Mouse (Mus musculus) adipocyte (in vitro differentiated cells): ENCODE measurements at regions not wholly inside any gene's neighbourhood (a gene's known extent, or its start where the extent isn't known, plus 50 kb on each side); places are given as distances from the start of the nearest gene placed in this dataset.

Source experiments
- DNase-seq: peaks from one replicate; pipeline ENCODE4 v3.0.0-alpha.2; 2016; ENCODE audit warnings: low spot score

GRCm38 (mm10) chr16:78635257-78635656, 58.7 kb upstream of the D16Ertd472e start:
- DNase-seq, result peak; percentile 79

DNA sequence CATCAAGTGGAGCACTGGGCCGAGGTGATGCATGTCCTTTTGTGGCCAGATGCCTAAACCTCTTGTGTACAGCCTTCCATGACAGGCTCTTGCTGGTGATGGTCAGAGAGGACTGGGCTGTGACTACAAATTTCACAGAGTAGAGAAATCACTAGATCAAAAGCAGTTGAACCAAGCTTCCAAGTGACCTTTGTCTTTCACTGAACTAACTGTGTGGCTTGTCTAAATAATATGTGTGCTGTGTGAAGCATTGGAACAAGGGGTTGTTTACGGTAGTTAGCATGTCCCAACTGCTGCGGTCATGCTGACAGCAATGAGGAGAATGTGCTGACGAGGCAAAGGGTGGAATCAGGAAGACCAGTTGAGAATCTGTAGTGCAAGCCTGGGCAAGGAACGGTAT, 55.3 kb upstream of the D16Ertd472e start:
- DNase-seq, result no peak

DNA sequence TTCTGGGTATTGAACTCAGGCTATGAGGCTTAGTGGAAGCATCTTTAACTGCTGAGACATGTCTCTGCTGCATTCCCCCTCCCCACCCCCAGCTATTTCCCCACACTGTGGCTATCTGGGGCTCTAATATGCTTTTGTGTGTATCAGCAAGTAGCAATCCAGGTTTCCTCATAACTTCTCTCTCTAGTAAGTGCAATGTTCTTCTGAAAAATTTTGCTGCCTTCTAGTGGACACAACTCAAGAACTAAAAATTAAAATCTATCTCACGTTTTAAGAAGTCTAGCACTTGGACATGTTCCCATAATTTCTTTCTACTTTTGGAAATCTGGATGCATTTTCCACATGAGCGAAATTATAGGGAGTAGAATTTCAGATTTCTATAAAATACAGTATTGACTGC, 50.3 kb upstream of the D16Ertd472e start:
- DNase-seq, result peak; percentile 28
